ENCODE assay signal across 9 mouse cellular contexts in genomic region chr12:71113675-71114288, GRCm38 (mm10). TPM values are rescaled to one million over a fixed set of nuclear protein-coding genes. Genes with fewer than 3 reads are reported as not detected.
DNase-seq lines count a peak whose midpoint lies in the region; ATAC-seq and TF ChIP-seq lines count a peak whose summit lies in the region.
"Had no signal": no experiment of that assay in that cellular context is flagged by ENCODE, and none has a peak within 500 bp of the region (broad histone marks: within the 10 kb centered on the region; RNA-seq: fewer than 3 reads in every experiment).

No protein-coding gene starts in this region.

- DNase-seq in B cell, adult 2 months, result peak; percentile 82 to 85
- DNase-seq in ZHBTc4 (ENCODE audit: low read depth, low spot score), result peak; percentile 81
- peak; percentile 53 for DNase-seq in forebrain, embryonic 11.5 days (ENCODE audit: low spot score)
- peak; percentile 81 for DNase-seq in hindbrain, postnatal 0 days (ENCODE audit: low spot score)
- peak; percentile 32 to 71 for DNase-seq in left cerebral cortex, adult 9 months (ENCODE audit: low spot score in 2 of 2)
- peak; percentile 76 to 77 for DNase-seq in lung, postnatal 4 days
- peak; percentile 62 to 77 for DNase-seq in right cerebral cortex, postnatal 36 days (ENCODE audit: low spot score in 2 of 2)
- no peak for DNase-seq in gastrocnemius, postnatal 36 days

- no peaks in the 10 kb centered on the region for H3K36me3 ChIP-seq in forebrain, embryonic 11.5 days (ENCODE audit: control insufficient read depth, insufficient read depth, low read length)
- no peaks in the 10 kb centered on the region for H3K36me3 ChIP-seq in hindbrain, postnatal 0 days (ENCODE audit: insufficient read depth, low read length)
- H3K36me3 ChIP-seq: embryonic facial prominence, embryonic 15.5 days had no signal

- WGBS in forebrain, embryonic 11.5 days, result 26% methylated on average over 12 of the region's 12 CpGs
- 22% methylated on average over 12 of the region's 12 CpGs for WGBS in hindbrain, postnatal 0 days

- no peak overlapping the region for H3K27ac ChIP-seq in forebrain, embryonic 11.5 days (ENCODE audit: low read depth, low read length)
- H3K27ac ChIP-seq in hindbrain, postnatal 0 days, result no peak overlapping the region
- H3K27ac ChIP-seq: embryonic facial prominence, embryonic 15.5 days had no signal

- intact Hi-C loops in gastrocnemius, postnatal 36 days (cut with DNase I), result no loop called here

- H3K4me1 ChIP-seq in forebrain, embryonic 11.5 days (replicated peaks; ENCODE audit: control insufficient read depth, insufficient read depth, low read length), result peaks cover 3% of the 10 kb centered on the region; the same call in 1 of the 2 replicates
- H3K4me1 ChIP-seq in hindbrain, postnatal 0 days (ENCODE audit: insufficient read depth, low read length), result peaks cover 4% of the 10 kb centered on the region; the same call in 1 of the 2 replicates

- H3K9ac ChIP-seq in forebrain, embryonic 11.5 days (ENCODE audit: low read length), result no peak overlapping the region
- no peak overlapping the region for H3K9ac ChIP-seq in hindbrain, postnatal 0 days (replicated peaks; ENCODE audit: low read length)
- H3K9ac ChIP-seq: embryonic facial prominence, embryonic 15.5 days had no signal

- no peak overlapping the region for H3K4me3 ChIP-seq in forebrain, embryonic 11.5 days (ENCODE audit: low read depth, low read length)
- no peak overlapping the region for H3K4me3 ChIP-seq in hindbrain, postnatal 0 days (ENCODE audit: low read length)
- H3K4me3 ChIP-seq: embryonic facial prominence, embryonic 15.5 days had no signal

- no peaks in the 10 kb centered on the region for H3K27me3 ChIP-seq in forebrain, embryonic 11.5 days (ENCODE audit: control insufficient read depth, insufficient read depth, low read length)
- H3K27me3 ChIP-seq in hindbrain, postnatal 0 days (ENCODE audit: insufficient read depth, low read length), result no peaks in the 10 kb centered on the region
- H3K27me3 ChIP-seq: embryonic facial prominence, embryonic 15.5 days had no signal

- no peak for TF ChIP-seq CTCF in hindbrain, postnatal 0 days (IDR thresholded peaks at IDR 0.05; ENCODE audit: low read depth)

- no peaks in the 10 kb centered on the region for H3K9me3 ChIP-seq in forebrain, embryonic 11.5 days (ENCODE audit: control insufficient read depth, low read length)
- no peaks in the 10 kb centered on the region for H3K9me3 ChIP-seq in hindbrain, postnatal 0 days (ENCODE audit: low read length)
- H3K9me3 ChIP-seq: embryonic facial prominence, embryonic 15.5 days had no signal

- peak overlapping the region; percentile 19; the same call in 1 of the 2 replicates for H3K4me2 ChIP-seq in forebrain, embryonic 11.5 days (ENCODE audit: low read depth, low read length, severe bottlenecking)
- peak overlapping the region; percentile 38 for H3K4me2 ChIP-seq in hindbrain, postnatal 0 days (ENCODE audit: low read depth, low read length)
- H3K4me2 ChIP-seq: embryonic facial prominence, embryonic 15.5 days had no signal

- ATAC-seq in forebrain, embryonic 11.5 days (replicated peaks; ENCODE audit: low FRiP score), result no peak
- peak; percentile 87 for ATAC-seq in hindbrain, postnatal 0 days

RNA-seq across cellular contexts. Expression of gene Tomm20l, which starts 2.6 kb away (rescaled TPM):
- polyA plus RNA-seq in forebrain, embryonic 11.5 days (2014; fragmentation: Nextera tagmentation; extraction: Ambion mirVana), result not detected in 2 replicates
- not detected in 2 replicates for total RNA-seq in hindbrain, postnatal 0 days (2014; rRNA removed)
- 0.29 TPM in 1 of 2 replicates, not detected in the other for polyA plus RNA-seq in hindbrain, postnatal 0 days (2015; fragmentation: Nextera tagmentation; extraction: Ambion mirVana)
- not detected for total RNA-seq in gastrocnemius, postnatal 36 days (2021)

RNA-seq across cellular contexts. Expression of gene Timm9, which starts 22.7 kb away (rescaled TPM):
- 73.9 and 77.0 TPM in 2 replicates for polyA plus RNA-seq in forebrain, embryonic 11.5 days (2014; fragmentation: Nextera tagmentation; extraction: Ambion mirVana)
- 46.2 and 58.0 TPM in 2 replicates for total RNA-seq in hindbrain, postnatal 0 days (2014; rRNA removed)
- 147 TPM in 2 replicates for polyA plus RNA-seq in hindbrain, postnatal 0 days (2015; fragmentation: Nextera tagmentation; extraction: Ambion mirVana)
- 10 to 100 TPM; 21.0 to 26.9 TPM for total RNA-seq in gastrocnemius, postnatal 36 days (2021)

RNA-seq across cellular contexts. Expression of gene 2700049A03Rik, which starts 22.9 kb away (rescaled TPM):
- polyA plus RNA-seq in forebrain, embryonic 11.5 days (2014; fragmentation: Nextera tagmentation; extraction: Ambion mirVana), result 19.0 and 21.3 TPM in 2 replicates
- 7.2 and 7.8 TPM in 2 replicates for total RNA-seq in hindbrain, postnatal 0 days (2014; rRNA removed)
- polyA plus RNA-seq in hindbrain, postnatal 0 days (2015; fragmentation: Nextera tagmentation; extraction: Ambion mirVana), result 7.4 and 7.5 TPM in 2 replicates
- total RNA-seq in gastrocnemius, postnatal 36 days (2021), result 1 to 10 TPM; 3.1 to 3.5 TPM

Comparison
In these comparisons a context has a peak if more than half of its experiments do, and no peak if none do; other contexts are left out.
1. DNase-seq: peak in B cell, adult 2 months (2 of 2), ZHBTc4 (single experiment), forebrain, embryonic 11.5 days (single experiment), hindbrain, postnatal 0 days (single experiment), left cerebral cortex, adult 9 months (2 of 2), lung, postnatal 4 days (2 of 2) and right cerebral cortex, postnatal 36 days (2 of 2); none in gastrocnemius, postnatal 36 days (0 of 2).